Mouse (Mus musculus): ENCODE results near the gene Hmga1b.

DNA sequence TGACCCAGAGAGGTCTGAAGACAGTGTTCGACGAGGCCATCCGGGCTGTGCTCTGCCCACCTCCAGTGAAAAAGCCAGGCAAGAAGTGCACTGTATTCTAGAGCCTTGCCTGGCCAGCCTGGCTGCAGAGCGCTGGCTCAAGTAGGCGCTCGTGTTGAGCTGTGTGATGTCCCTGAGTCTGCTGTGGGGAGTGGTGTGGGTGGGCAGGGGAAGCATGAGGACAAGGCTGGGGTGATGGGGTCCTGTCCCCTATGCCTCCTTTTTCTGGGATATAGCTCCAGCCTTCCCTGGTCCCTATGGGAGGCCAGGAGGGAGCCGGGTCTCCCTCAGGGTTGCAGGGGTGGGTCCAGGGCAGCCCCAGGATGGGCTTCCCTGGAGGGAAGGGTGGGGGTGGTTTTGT is 39.1 kb upstream of the Hmga1b start:
- TF ChIP-seq CTCF (IDR thresholded peaks at IDR 0.05; ENCODE audit: extremely low read depth, insufficient read depth, low read length) (no peak), POLR2A (IDR thresholded peaks at IDR 0.05; ENCODE audit: extremely low read depth, insufficient read depth, low read length) (no peak)

All from cortical plate, adult 2 months (tissue).